Mouse (Mus musculus) ES-Bruce4 (cell line): ENCODE measurements at regions not wholly inside any gene's neighbourhood (a gene's known extent, or its start where the extent isn't known, plus 50 kb on each side); places are given as distances from the start of the nearest gene placed in this dataset.

Experiments
- CTCF ChIP-seq: IDR thresholded peaks from one replicate; pipeline ENCODE4 v1.8.1; 2011; ENCODE audit warnings: low read depth, low read length
- POLR2A ChIP-seq: IDR thresholded peaks from one replicate; pipeline ENCODE4 v1.8.1; 2011; ENCODE audit warnings: low read length; ENCODE audit not compliant: insufficient read depth

- TF ChIP-seq CTCF (no peak), POLR2A (no peak)
Measured at GRCm38 (mm10) chr10:117573596-117573850, 55.8 kb upstream of the Cpm start.
